Mouse (Mus musculus) spleen, adult 2 months (tissue): ENCODE measurements at regions not wholly inside any gene's neighbourhood (a gene's known extent, or its start where the extent isn't known, plus 50 kb on each side); places are given as distances from the start of the nearest gene placed in this dataset.

Experiments
- CTCF ChIP-seq: fragments of 200-500 bp; IDR thresholded peaks from 2 replicates; pipeline ENCODE4 v1.5.1; 2011; ENCODE audit warnings: mild to moderate bottlenecking, inconsistent platforms; ENCODE audit not compliant: insufficient read depth, insufficient read length, insufficient replicate concordance; ENCODE audit errors: extremely low read depth
- POLR2A ChIP-seq: fragments of 200-500 bp; IDR thresholded peaks from 2 replicates; pipeline ENCODE4 v1.6.1; 2011; ENCODE audit warnings: low read depth, low read length, inconsistent platforms

DNA sequence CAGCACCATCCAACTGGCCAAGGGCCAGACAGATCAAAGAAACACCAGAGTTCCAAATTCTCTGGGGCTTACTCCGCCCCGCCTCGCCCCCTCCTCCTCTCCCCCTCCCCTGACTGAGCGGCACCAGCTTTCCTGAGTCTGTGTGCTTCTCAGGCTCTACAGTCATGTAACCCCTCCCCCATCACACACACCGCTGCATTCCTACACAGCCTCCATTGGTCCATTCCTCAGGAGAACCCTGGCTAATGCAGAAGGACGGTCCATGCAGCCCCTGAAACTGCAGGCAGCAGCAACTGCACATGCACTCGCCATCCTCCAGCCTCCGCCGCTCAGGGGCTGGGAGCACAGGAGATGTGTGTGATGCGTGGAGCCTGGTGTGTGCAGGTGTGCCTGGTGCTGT is 90.6 kb upstream of the Slc22a12 start:
- no peak for TF ChIP-seq POLR2A
- TF ChIP-seq CTCF, result no peak
